In genomic region chr19:47016487-47016886, GRCm38 (mm10) we compare ENCODE assay signal across 8 mouse cellular contexts. TPM values are rescaled to one million over a fixed set of nuclear protein-coding genes. Genes with fewer than 3 reads are reported as not detected.
A peak's percentile ranks its signal among the peaks of the same experiment; 100 is the strongest.
DNase-seq lines count a peak whose midpoint lies in the region; ATAC-seq and TF ChIP-seq lines count a peak whose summit lies in the region.

No protein-coding gene starts in this region.

- peak overlapping the region; percentile 88 for H3K9ac ChIP-seq in midbrain, embryonic 14.5 days (replicated peaks; ENCODE audit: low read length)

- peaks cover 6% of the 10 kb centered on the region for H3K36me3 ChIP-seq in midbrain, embryonic 14.5 days (ENCODE audit: control insufficient read depth, insufficient read depth, low read length)

- WGBS in midbrain, embryonic 14.5 days = under 1% methylated on average over 15 of the region's 15 CpGs

- H3K9me3 ChIP-seq in midbrain, embryonic 14.5 days (ENCODE audit: control insufficient read depth, low read length) = no peaks in the 10 kb centered on the region

- H3K4me2 ChIP-seq in midbrain, embryonic 14.5 days (ENCODE audit: low read length) = peak overlapping the region; percentile 60

- intact Hi-C loops in gastrocnemius, adult 2 months (cut with DNase I) = no loop called here
- intact Hi-C loops in left cerebral cortex, postnatal 36 days (cut with DNase I) = no loop called here

- H3K27ac ChIP-seq in gastrocnemius, adult 2 months = no peak overlapping the region
- H3K27ac ChIP-seq in midbrain, embryonic 14.5 days (replicated peaks; ENCODE audit: low read depth, low read length) = peak overlapping the region; percentile 95

- ATAC-seq in midbrain, embryonic 14.5 days (ENCODE audit: low FRiP score, low TSS enrichment) = no peak

- peaks cover 6% of the 10 kb centered on the region; the same call in 1 of the 2 replicates for H3K27me3 ChIP-seq in midbrain, embryonic 14.5 days (ENCODE audit: control insufficient read depth, insufficient read depth, low read length)

- peak; percentile 66 for DNase-seq in right cerebral cortex, postnatal 14 days
- no peak for DNase-seq in right cerebral cortex, adult 18-20 months
- peak; percentile 58 for DNase-seq in brain, adult 2 months (ENCODE audit: low read depth, low spot score)
- peak; percentile 83 for DNase-seq in gastrocnemius, adult 2 months
- DNase-seq in kidney, postnatal 25 days = peak; percentile 83 to 91
- peak; percentile 78 for DNase-seq in midbrain, embryonic 14.5 days
- DNase-seq in testis, postnatal 10 days (ENCODE audit: low spot score) = peak; percentile 95
- no peak for DNase-seq in left cerebral cortex, postnatal 36 days (ENCODE audit: low spot score in 2 of 2)

- TF ChIP-seq CTCF in gastrocnemius, adult 2 months (IDR thresholded peaks at IDR 0.05) = no peak

- H3K4me1 ChIP-seq in midbrain, embryonic 14.5 days (ENCODE audit: control insufficient read depth, insufficient read depth, low read length) = peaks cover 17% of the 10 kb centered on the region; the same call in 1 of the 2 replicates

- no peak overlapping the region for H3K4me3 ChIP-seq in gastrocnemius, adult 2 months
- H3K4me3 ChIP-seq in midbrain, embryonic 14.5 days (replicated peaks; ENCODE audit: low read depth, low read length) = peak overlapping the region; percentile 80

RNA-seq across cellular contexts. Expression of gene Nt5c2, which starts 1.5 kb away (rescaled TPM):
- 10 to 100 TPM in 1 of 2 experiments, 1 to 10 TPM in 1; 9.5 to 18.2 TPM for total RNA-seq in gastrocnemius, adult 2 months (2021)
- polyA plus RNA-seq in midbrain, embryonic 14.5 days (2014; fragmentation: Nextera tagmentation; extraction: Ambion mirVana) = 89.9 and 91.1 TPM in 2 replicates
- 10 to 100 TPM; 68.1 to 78.8 TPM for total RNA-seq in left cerebral cortex, postnatal 36 days (2021)

RNA-seq across cellular contexts. Expression of gene Ina, which starts 2.0 kb away (rescaled TPM):
- not detected for total RNA-seq in gastrocnemius, adult 2 months (2021)
- 605 and 611 TPM in 2 replicates for polyA plus RNA-seq in midbrain, embryonic 14.5 days (2014; fragmentation: Nextera tagmentation; extraction: Ambion mirVana)
- 100 to 1,000 TPM; 209 to 221 TPM for total RNA-seq in left cerebral cortex, postnatal 36 days (2021)

RNA-seq across cellular contexts. Expression of gene Pcgf6, which starts 34.2 kb away (rescaled TPM):
- 1 to 10 TPM; 4.7 to 5.3 TPM for total RNA-seq in gastrocnemius, adult 2 months (2021)
- polyA plus RNA-seq in midbrain, embryonic 14.5 days (2014; fragmentation: Nextera tagmentation; extraction: Ambion mirVana) = 32.2 and 33.6 TPM in 2 replicates
- total RNA-seq in left cerebral cortex, postnatal 36 days (2021) = 10 to 100 TPM; 11.7 to 18.1 TPM

RNA-seq across cellular contexts. Expression of gene Taf5, which starts 51.1 kb away (rescaled TPM):
- total RNA-seq in gastrocnemius, adult 2 months (2021) = 1 to 10 TPM; 2.5 to 3.3 TPM
- 8.8 and 10.5 TPM in 2 replicates for polyA plus RNA-seq in midbrain, embryonic 14.5 days (2014; fragmentation: Nextera tagmentation; extraction: Ambion mirVana)
- total RNA-seq in left cerebral cortex, postnatal 36 days (2021) = 1 to 10 TPM; 5.9 to 6.0 TPM

Comparison
In these comparisons a context has a peak if more than half of its experiments do, and no peak if none do; other contexts are left out.
1. DNase-seq: peak in right cerebral cortex, postnatal 14 days (single experiment), brain, adult 2 months (single experiment), gastrocnemius, adult 2 months (single experiment), kidney, postnatal 25 days (2 of 2), midbrain, embryonic 14.5 days (single experiment) and testis, postnatal 10 days (single experiment); none in right cerebral cortex, adult 18-20 months (single experiment) and left cerebral cortex, postnatal 36 days (0 of 2).
2. RNA of gene Ina, which starts 2.0 kb away (total RNA-seq): 209 to 221 TPM in left cerebral cortex, postnatal 36 days; not detected in gastrocnemius, adult 2 months; every median in the first group is over 100 times any median in the second.